Mouse (Mus musculus): ENCODE results near the gene Cnksr1. TPM values are rescaled to one million over a fixed set of nuclear protein-coding genes. Genes with fewer than 3 reads are reported as not detected.

Cnksr1 gene
- polyA plus RNA-seq, 1 experiment from 2014 or later, result 1.8 TPM

DNA sequence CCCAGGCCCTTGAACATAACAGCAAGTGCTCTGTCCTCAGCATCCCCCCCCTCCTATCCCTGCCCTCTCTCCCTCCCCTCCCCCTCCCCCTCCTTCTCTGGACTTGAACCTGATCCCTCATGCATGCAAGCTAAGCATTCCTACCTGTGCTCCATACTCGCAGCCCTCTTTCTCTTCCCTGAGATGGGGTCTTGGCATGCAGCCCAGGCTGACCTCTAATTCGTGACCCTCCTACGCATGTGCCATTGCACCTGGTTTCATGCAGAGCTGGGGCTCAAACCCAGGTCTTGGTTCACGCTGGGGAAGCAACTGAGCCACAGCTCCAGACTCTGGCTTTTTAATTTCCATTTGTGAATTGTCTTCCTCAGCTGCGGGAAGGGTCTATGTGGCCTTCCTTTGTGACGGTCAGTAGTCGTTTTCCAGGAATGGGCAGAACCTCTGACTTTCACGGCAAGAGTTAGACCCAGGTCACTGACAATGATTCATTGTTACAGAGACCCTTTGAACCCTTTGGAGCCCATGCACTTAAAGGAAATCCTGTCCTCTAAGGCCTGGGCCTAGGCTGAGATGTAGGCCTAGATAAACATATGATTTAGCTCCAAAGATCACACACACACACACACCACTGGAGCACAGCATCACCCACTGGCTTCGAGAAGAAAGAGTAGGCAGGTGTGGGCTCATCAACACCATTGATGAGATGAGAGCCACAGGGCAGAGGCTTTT, 27.8 kb upstream of the Cnksr1 start:
- WGBS, result 61% methylated on average over 9 of the region's 9 CpGs
- no peak for ATAC-seq (ENCODE audit: low FRiP score, low read depth)
- H3K9me3 ChIP-seq, result no peaks in the 10 kb centered on the region

DNA sequence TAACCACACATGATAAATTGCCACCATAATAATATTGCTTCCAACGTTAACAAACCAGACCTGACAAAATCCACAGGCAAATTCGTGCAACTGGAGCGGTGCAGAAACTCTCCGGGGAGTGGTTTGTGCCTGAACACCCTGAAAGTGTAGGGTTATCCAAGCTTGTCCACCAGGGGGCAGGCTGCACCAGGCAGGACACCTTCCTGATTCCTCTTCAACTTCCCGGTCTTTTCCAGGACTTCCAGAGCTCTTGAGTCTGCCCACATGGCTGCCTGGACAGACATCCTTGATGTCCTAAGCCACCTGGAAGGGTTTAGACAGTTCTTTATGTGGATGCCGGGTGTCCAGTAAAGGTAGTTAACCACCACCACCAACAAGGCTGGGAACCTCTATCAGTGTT, 25.0 kb upstream of the Cnksr1 start:
- Histone ChIP-seq H3K27ac (no peak overlapping the region), H3K9me3 (no peaks in the 10 kb centered on the region), H3K9ac (no peak overlapping the region), H3K36me3 (no peaks in the 10 kb centered on the region), H3K4me2 (replicated peaks) (no peak overlapping the region), H3K4me3 (no peak overlapping the region), H3K4me1 (no peaks in the 10 kb centered on the region), H3K27me3 (no peaks in the 10 kb centered on the region)
- WGBS, result 34% methylated on average over 6 of the region's 6 CpGs
- ATAC-seq (ENCODE audit: low FRiP score, low read depth), result no peak

More for the DNA sequence above, 27.8 kb upstream of the Cnksr1 start:
- no peaks in the 10 kb centered on the region for H3K36me3 ChIP-seq
- H3K27ac ChIP-seq, result no peak overlapping the region
- no peak overlapping the region for H3K4me3 ChIP-seq
- H3K4me2 ChIP-seq (replicated peaks), result no peak overlapping the region
- H3K9ac ChIP-seq, result no peak overlapping the region
- H3K27me3 ChIP-seq, result no peaks in the 10 kb centered on the region
- H3K4me1 ChIP-seq, result no peaks in the 10 kb centered on the region

DNA sequence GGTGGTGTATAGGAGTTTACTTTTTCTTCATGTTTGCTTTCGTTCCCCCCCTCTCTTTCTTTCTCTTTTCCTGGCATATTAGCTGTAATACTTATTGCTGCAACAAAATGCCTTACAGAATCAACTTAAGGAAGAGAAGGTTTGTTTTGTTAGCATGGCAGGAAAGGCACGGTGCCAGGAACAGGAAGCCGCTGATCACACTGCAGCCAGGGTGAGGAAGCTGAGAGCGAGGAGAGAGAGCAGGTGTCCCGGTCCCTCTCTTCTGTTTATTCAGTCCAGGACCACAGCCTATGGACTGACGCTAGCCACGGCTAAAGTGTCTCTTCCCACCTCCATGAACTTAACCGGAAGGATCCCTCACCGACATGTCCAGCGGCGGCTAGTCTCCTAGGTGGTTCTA, 20.2 kb upstream of the Cnksr1 start:
- no peak for ATAC-seq (ENCODE audit: low FRiP score, low read depth)
- H3K4me2 ChIP-seq (replicated peaks), result no peak overlapping the region
- no peak overlapping the region for H3K9ac ChIP-seq
- no peak overlapping the region for H3K4me3 ChIP-seq
- H3K27me3 ChIP-seq, result peaks cover 30% of the 10 kb centered on the region
- WGBS, result 76% methylated on average over 11 of the region's 11 CpGs
- no peak overlapping the region for H3K27ac ChIP-seq
- H3K36me3 ChIP-seq, result no peaks in the 10 kb centered on the region
- peaks cover 31% of the 10 kb centered on the region for H3K4me1 ChIP-seq
- H3K9me3 ChIP-seq, result no peaks in the 10 kb centered on the region

DNA sequence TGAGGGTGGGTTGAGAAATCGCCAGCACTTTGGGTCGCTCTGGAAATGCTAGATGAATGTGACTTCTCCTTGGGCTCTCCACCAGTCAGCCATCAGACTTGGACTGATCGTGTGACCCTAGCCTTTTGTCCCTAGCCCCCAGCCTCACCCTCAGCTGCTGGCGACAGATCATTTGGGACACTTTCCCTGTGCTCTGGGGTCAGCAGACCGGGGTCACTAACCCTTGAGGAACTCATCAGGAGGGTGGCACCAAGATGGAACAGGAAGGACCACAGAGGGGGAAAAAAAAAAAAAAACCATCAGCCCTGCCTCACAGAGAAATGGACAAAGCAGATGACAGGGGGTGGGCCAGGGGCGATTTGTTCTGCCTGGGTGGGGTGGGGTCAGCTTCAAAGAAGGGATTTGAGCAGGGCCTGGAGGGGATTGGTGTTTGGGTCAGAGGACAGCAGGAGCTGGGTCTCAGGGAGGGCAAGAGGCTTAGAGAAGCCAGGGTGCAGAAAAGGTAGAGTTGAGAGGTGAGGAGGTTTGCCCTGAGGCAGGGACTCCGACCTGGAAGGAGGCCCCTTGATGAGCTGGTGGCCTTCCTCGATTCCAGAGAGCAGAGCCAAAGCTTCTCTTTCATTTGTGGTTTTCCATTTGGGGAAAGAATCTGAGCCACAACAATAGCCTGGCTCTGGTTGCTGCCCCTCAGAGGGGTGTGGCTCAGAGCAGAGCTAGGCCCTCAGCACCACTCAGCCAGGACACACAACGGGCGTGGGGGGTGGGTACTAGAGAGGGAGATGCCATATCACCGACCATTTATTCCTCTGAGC, 19.2 kb upstream of the Cnksr1 start:
- peaks cover 40% of the 10 kb centered on the region for H3K27me3 ChIP-seq
- H3K4me2 ChIP-seq (replicated peaks), result no peak overlapping the region
- WGBS, result 19% methylated on average over 11 of the region's 11 CpGs
- no peaks in the 10 kb centered on the region for H3K9me3 ChIP-seq
- H3K36me3 ChIP-seq, result no peaks in the 10 kb centered on the region
- no peak overlapping the region for H3K4me3 ChIP-seq
- no peak overlapping the region for H3K9ac ChIP-seq
- H3K4me1 ChIP-seq, result peaks cover 40% of the 10 kb centered on the region
- no peak overlapping the region for H3K27ac ChIP-seq
- no peak for ATAC-seq (ENCODE audit: low FRiP score, low read depth)

DNA sequence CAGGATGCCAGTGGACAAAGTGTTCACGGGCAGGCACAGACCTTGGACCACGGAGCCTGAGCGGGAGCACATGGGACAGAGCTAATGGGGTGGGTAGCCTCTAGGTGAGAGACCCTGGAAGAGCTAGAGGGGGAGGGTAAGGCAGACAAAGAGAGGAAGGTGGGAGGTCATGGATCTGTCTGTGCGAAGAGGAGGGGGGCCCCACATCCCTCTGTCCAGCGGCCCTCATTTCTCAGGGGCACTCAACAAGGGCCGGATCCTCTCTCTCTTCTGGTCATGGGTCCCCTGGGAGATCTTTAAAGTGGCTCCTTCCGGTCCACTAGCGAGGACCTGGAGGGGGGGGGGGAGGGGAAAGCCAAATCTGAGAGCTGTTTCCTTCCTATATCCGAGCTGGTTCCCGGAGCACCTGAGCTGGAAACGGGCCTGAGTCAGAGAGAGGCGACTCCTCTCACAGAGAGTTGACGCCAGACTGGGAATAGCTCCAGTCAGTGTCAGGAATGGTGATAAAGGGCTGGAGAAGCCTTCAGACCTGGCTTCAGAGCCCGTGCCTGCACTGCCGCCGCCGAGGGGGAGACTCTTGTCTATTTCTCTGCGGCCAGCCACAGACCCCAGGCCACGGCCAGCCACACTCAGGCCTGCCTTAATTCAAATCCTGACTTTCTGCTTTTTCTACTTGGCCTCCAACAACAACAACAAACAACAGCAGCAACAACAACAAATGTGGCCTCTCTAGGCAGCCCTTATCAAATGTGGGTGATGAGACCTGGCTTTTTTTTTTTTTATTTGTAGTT, 18.4 kb upstream of the Cnksr1 start:
- H3K36me3 ChIP-seq, result no peaks in the 10 kb centered on the region
- peaks cover 48% of the 10 kb centered on the region for H3K4me1 ChIP-seq
- 0 out of 2 replicates have a peak overlapping the region, but pooled peaks have one; percentile 9 for H3K4me2 ChIP-seq (replicated peaks)
- WGBS, result 13% methylated on average over 19 of the region's 19 CpGs
- H3K27ac ChIP-seq, result no peak overlapping the region
- peak overlapping the region; percentile 35; the same call in 1 of the 2 replicates for H3K9ac ChIP-seq
- ATAC-seq (ENCODE audit: low FRiP score, low read depth), result no peak
- H3K4me3 ChIP-seq, result no peak overlapping the region
- no peaks in the 10 kb centered on the region for H3K9me3 ChIP-seq
- H3K27me3 ChIP-seq, result peaks cover 48% of the 10 kb centered on the region

DNA sequence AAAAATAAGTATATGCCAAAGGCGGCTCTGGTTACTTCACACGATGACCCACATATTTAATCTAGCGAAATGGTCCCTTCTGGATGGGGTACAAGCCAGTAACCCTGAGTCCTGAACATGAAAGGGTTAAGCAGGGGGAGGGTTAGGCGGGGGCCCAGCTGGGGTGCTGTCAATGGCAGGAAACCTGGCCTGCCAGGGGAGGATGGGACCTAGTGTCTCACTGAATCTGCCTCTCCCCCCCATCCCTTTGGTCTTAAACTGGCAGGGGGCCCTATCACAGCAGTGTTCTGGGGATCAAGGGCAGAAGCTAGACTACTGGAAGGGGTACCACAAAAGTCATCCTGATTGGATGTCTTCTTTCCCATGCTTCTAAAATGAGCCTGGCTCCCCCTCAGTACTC, 17.7 kb upstream of the Cnksr1 start:
- H3K4me2 ChIP-seq (replicated peaks), result no peak overlapping the region
- peak overlapping the region; percentile 35; the same call in 1 of the 2 replicates for H3K9ac ChIP-seq
- H3K27ac ChIP-seq, result no peak overlapping the region
- peaks cover 55% of the 10 kb centered on the region for H3K27me3 ChIP-seq
- no peak overlapping the region for H3K4me3 ChIP-seq
- no peak for ATAC-seq (ENCODE audit: low FRiP score, low read depth)
- no peaks in the 10 kb centered on the region for H3K9me3 ChIP-seq
- H3K4me1 ChIP-seq, result peaks cover 55% of the 10 kb centered on the region
- H3K36me3 ChIP-seq, result no peaks in the 10 kb centered on the region
- WGBS, result 26% methylated on average over 4 of the region's 4 CpGs

DNA sequence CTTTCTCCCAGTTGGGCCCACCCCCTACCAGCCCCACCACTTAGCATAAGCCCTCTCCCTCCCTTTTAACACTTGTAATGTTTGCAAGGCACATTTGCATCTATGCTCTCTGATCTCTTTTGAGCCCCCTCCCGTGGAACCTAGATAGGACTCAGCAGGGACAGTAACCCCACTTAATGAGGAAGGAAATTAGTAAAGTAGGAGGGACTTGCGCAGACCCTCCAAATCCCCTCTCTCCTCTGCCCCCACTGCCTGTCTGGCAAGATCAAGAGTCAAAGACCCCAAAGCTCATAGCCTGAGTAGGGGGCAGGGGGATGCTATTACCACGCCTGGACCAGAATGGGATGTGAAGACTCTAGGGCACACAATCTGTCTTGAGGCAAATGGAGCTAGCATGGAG, 16.6 kb upstream of the Cnksr1 start:
- Histone ChIP-seq H3K9me3 (no peaks in the 10 kb centered on the region), H3K27me3 (peaks cover 65% of the 10 kb centered on the region), H3K4me3 (no peak overlapping the region), H3K27ac (no peak overlapping the region), H3K36me3 (no peaks in the 10 kb centered on the region), H3K9ac (no peak overlapping the region), H3K4me2 (replicated peaks) (no peak overlapping the region), H3K4me1 (peaks cover 65% of the 10 kb centered on the region)
- no peak for ATAC-seq (ENCODE audit: low FRiP score, low read depth)
- 36% methylated on average over 3 of the region's 3 CpGs for WGBS

DNA sequence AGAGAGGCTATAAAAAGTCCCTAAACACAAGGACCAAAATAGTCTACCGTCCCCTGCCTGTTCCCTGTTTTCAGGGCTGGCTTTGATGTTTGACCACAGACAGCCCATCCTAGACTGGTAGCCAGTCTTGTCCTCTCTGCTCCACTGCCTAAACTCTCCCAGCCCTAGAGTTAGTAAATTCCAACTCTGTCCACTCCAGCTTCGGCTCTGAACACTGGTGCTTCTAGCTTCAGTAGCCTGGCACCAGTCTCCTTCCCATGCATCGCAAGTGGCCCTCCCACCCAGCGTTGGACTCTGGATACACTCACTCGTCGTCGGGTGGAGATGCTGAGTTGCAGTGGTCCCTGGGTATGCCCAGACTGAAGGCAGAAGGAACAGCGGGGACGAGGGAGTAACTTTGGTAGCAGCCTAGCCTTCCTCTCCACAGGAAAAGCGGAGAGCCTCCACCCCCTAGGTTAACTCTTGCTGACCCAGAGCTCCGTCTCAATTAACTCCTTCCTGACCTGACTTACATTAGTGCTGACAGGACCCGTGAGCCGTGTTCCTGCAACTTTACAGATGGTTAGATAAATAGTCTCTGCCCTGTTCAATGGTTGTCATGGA, 15.6 kb upstream of the Cnksr1 start, which contains the start of gene Grrp1:
Gene Grrp1, minus strand, starts transcription at position 385 of the 603 bp plus-strand sequence.
- Histone ChIP-seq H3K27ac (0 out of 2 replicates have a peak within 1 kb of the TSS, but pooled peaks have one; percentile 10), H3K4me2 (replicated peaks) (peak within 1 kb of the TSS; percentile 93), H3K4me3 (peak within 1 kb of the TSS; percentile 56), H3K36me3 (no peaks in the 10 kb centered on the region), H3K27me3 (peaks cover 75% of the 10 kb centered on the region), H3K4me1 (peaks cover 71% of the 10 kb centered on the region), H3K9ac (peak within 1 kb of the TSS; percentile 56), H3K9me3 (no peaks in the 10 kb centered on the region)
- WGBS, result under 1% methylated on average over 13 of the region's 13 CpGs
- ATAC-seq (ENCODE audit: low FRiP score, low read depth), result no peak

DNA sequence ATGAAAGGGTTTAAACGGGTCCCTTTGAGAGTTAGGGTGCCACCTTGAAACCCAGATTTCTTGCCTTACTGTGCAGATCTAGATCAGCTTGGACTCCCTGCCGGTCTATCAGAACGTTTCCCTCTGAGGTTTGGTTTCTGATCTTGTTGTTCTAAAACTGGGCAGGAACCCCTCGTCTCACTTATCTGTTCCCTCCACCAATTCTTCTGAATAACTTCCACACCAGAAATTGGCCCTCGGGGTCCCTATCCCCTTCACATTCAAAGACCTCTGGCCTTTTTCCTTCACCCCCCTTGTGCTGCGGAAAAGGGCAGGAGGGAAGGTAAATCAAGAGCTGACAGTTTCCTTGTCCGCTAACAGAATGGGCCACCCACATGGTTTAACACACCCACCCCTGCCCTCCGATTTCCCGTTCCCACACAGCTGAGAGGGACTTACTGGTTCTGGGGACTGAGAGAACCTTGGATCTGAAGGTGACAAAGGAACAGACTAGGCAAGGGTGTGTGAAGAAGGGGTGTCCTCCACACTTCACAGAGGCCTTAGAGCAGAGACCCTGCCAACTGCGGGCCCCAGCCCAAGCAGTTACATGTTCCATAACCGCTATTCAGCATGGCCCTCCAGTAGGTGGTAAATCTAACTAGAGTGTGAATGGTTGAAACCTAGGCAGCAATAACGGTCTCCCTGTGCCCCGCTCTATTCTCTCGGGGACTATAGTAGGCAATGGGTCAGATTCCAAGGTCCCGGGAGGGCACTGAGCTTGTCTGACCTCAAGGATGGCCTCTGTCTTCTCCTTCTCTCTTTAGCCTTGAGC, 14.9 kb upstream of the Cnksr1 start:
- Histone ChIP-seq H3K4me1 (peaks cover 71% of the 10 kb centered on the region), H3K9me3 (no peaks in the 10 kb centered on the region), H3K27me3 (peaks cover 82% of the 10 kb centered on the region), H3K27ac (peak overlapping the region; percentile 10; the same call in 1 of the 2 replicates), H3K4me3 (peak overlapping the region; percentile 56), H3K4me2 (replicated peaks) (peak overlapping the region; percentile 93), H3K9ac (peak overlapping the region; percentile 56), H3K36me3 (no peaks in the 10 kb centered on the region)
- no peak for ATAC-seq (ENCODE audit: low FRiP score, low read depth)
- 11% methylated on average over 15 of the region's 15 CpGs for WGBS

DNA sequence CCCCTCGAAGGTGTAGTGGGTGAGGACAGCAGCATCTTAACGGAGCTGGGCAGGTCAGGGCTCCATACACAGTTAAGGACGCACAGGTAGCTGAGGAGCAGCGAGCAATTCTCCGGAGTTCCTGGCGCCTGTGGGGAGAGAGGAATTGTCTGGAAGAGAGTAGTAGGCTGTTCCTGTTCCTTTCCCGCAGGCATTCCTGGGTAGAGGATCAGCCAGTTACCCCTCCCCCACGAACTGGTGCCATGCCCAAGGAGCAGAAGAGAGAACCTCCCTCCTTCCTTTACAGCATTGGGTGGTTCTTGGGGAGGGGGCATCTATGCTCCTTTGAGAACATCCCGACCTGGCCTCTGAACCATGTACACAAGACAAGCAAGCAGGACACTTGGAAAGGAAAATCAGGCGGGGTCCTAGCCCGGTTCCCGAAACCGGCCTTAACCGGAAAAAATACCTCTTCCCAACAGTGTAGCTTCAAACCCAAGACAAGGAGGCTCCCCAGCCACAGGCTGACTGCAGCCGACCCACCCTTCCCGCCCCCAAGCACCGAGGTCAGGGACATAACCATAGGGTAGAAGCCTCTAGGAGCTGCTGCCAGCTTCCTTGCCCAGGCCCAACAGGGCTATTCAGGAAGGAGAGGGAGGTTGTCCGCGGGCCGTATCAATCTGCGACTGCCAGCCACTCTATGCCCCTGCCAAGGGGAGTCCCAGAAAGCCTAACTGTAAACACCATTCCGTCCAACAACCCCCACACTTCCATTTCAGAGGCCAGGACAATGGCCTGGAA, 14.1 kb upstream of the Cnksr1 start:
- Histone ChIP-seq H3K9ac (peak overlapping the region; percentile 69), H3K4me1 (peaks cover 71% of the 10 kb centered on the region), H3K4me3 (peak overlapping the region; percentile 56), H3K27me3 (peaks cover 90% of the 10 kb centered on the region), H3K36me3 (no peaks in the 10 kb centered on the region), H3K4me2 (replicated peaks) (peak overlapping the region; percentile 93), H3K27ac (peak overlapping the region; percentile 10; the same call in 1 of the 2 replicates), H3K9me3 (no peaks in the 10 kb centered on the region)
- ATAC-seq (ENCODE audit: low FRiP score, low read depth), result no peak
- WGBS, result 9% methylated on average over 22 of the region's 22 CpGs

Measured in limb, embryonic 13.5 days (tissue).